Mouse (Mus musculus) forebrain, embryonic 15.5 days (tissue): ENCODE results near the gene Bbx. TPM values are rescaled to one million over a fixed set of nuclear protein-coding genes. Genes with fewer than 3 reads are reported as not detected.

Experiments
- ATAC-seq: fragments of 200-750 bp; cut with Nextera tagmentation; replicated peaks from 2 replicates; pipeline ENCODE4 v1.8.0; 2017; ENCODE audit warnings: mild to moderate bottlenecking, moderate TSS enrichment, moderate library complexity
- H3K27ac ChIP-seq: fragments of 300-500 bp; sonication (generic); replicated peaks from 2 replicates; pipeline ENCODE4 v1.5.1; 2015; ENCODE audit warnings: mild to moderate bottlenecking, inconsistent platforms
- H3K27me3 ChIP-seq: fragments of 300-500 bp; sonication (generic); 2 replicates; pipeline ENCODE4 v1.6.1; 2015; ENCODE audit warnings: inconsistent platforms
- H3K36me3 ChIP-seq: fragments of 300-500 bp; sonication (generic); 2 replicates; pipeline ENCODE4 v1.6.1; 2015; ENCODE audit warnings: mild to moderate bottlenecking, inconsistent platforms
- H3K4me1 ChIP-seq: fragments of 300-500 bp; sonication (generic); 2 replicates; pipeline ENCODE4 v1.6.1; 2015; ENCODE audit warnings: inconsistent platforms
- H3K4me2 ChIP-seq: fragments of 300-500 bp; sonication (generic); replicated peaks from 2 replicates; pipeline ENCODE4 v1.6.1; 2015; ENCODE audit warnings: mild to moderate bottlenecking, inconsistent platforms
- H3K4me3 ChIP-seq: fragments of 300-500 bp; sonication (generic); 2 replicates; pipeline ENCODE4 v1.5.1; 2015; ENCODE audit warnings: mild to moderate bottlenecking, inconsistent platforms
- H3K9ac ChIP-seq: fragments of 300-500 bp; sonication (generic); replicated peaks from 2 replicates; pipeline ENCODE4 v1.6.1; 2015; ENCODE audit warnings: mild to moderate bottlenecking, inconsistent platforms
- H3K9me3 ChIP-seq: fragments of 300-500 bp; sonication (generic); 2 replicates; pipeline ENCODE4 v1.6.1; 2016; ENCODE audit warnings: inconsistent platforms
- WGBS: fragments of 180-500 bp; shearing (Covaris S2); methylation state at CpG from one replicate; pipeline ENCODE4 v1.1.7; 2015; ENCODE audit warnings: mixed read lengths; 5-methylcytosine and 5-hydroxymethylcytosine counted together
- polyA plus RNA-seq: library from polyadenylated mRNA; unstranded; fragments of >200 nt; fragmentation: Nextera tagmentation; extraction: Ambion mirVana; gene quantifications from 2 replicates; pipeline ENCODE4 v1.2.1, GENCODE M21; 2015

Bbx gene
- polyA plus RNA-seq, 1 experiment from 2014 or later, result 33.5 TPM

GRCm38 (mm10) chr16:50172760-50173159, 259.4 kb downstream of the Bbx start:
- H3K36me3 ChIP-seq, result no peaks in the 10 kb centered on the region
- no peaks in the 10 kb centered on the region for H3K9me3 ChIP-seq
- ATAC-seq, result no peak
- H3K4me2 ChIP-seq, result no peak overlapping the region
- H3K4me1 ChIP-seq, result 0 out of 2 replicates have a peak, but pooled peaks cover 4% of the 10 kb centered on the region
- H3K4me3 ChIP-seq, result no peak overlapping the region
- no peak overlapping the region for H3K27ac ChIP-seq
- H3K9ac ChIP-seq, result no peak overlapping the region
- WGBS, result 25% methylated on average over 7 of the region's 7 CpGs
- no peaks in the 10 kb centered on the region for H3K27me3 ChIP-seq

- no peaks in the 10 kb centered on the region for H3K27me3 ChIP-seq
- H3K4me1 ChIP-seq, result 0 out of 2 replicates have a peak, but pooled peaks cover 4% of the 10 kb centered on the region
- H3K36me3 ChIP-seq, result no peaks in the 10 kb centered on the region
- WGBS, result 93% methylated on average over 5 of the region's 5 CpGs
- no peak overlapping the region for H3K4me3 ChIP-seq
- no peak overlapping the region for H3K9ac ChIP-seq
- ATAC-seq, result no peak
- no peak overlapping the region for H3K4me2 ChIP-seq
- H3K27ac ChIP-seq, result no peak overlapping the region
- H3K9me3 ChIP-seq, result no peaks in the 10 kb centered on the region
Observed at GRCm38 (mm10) chr16:50170812-50171211, 261.4 kb downstream of the Bbx start.

- H3K27me3 ChIP-seq, result no peaks in the 10 kb centered on the region
- no peaks in the 10 kb centered on the region for H3K9me3 ChIP-seq
- no peak for ATAC-seq
- no peak overlapping the region for H3K4me2 ChIP-seq
- 0 out of 2 replicates have a peak, but pooled peaks cover 4% of the 10 kb centered on the region for H3K4me1 ChIP-seq
- H3K9ac ChIP-seq, result no peak overlapping the region
- no peaks in the 10 kb centered on the region for H3K36me3 ChIP-seq
- WGBS, result 81% methylated on average over 10 of the region's 10 CpGs
- no peak overlapping the region for H3K27ac ChIP-seq
- H3K4me3 ChIP-seq, result no peak overlapping the region
Observed at GRCm38 (mm10) chr16:50167983-50168299, 264.2 kb downstream of the Bbx start.

- no peaks in the 10 kb centered on the region for H3K27me3 ChIP-seq
- H3K9me3 ChIP-seq, result no peaks in the 10 kb centered on the region
- H3K9ac ChIP-seq, result no peak overlapping the region
- H3K27ac ChIP-seq, result no peak overlapping the region
- no peak overlapping the region for H3K4me2 ChIP-seq
- no peak for ATAC-seq
- no peak overlapping the region for H3K4me3 ChIP-seq
- no peaks in the 10 kb centered on the region for H3K4me1 ChIP-seq
- no peaks in the 10 kb centered on the region for H3K36me3 ChIP-seq
- 81% methylated on average over 16 of the region's 16 CpGs for WGBS
Observed at GRCm38 (mm10) chr16:50167231-50167982, 264.8 kb downstream of the Bbx start.

GRCm38 (mm10) chr16:50160418-50161271, 271.5 kb downstream of the Bbx start:
- H3K36me3 ChIP-seq, result no peaks in the 10 kb centered on the region
- H3K4me2 ChIP-seq, result no peak overlapping the region
- H3K4me1 ChIP-seq, result no peaks in the 10 kb centered on the region
- 0 out of 2 replicates have a peak, but pooled peaks have one; percentile 13 for ATAC-seq
- no peaks in the 10 kb centered on the region for H3K27me3 ChIP-seq
- H3K27ac ChIP-seq, result no peak overlapping the region
- H3K9ac ChIP-seq, result no peak overlapping the region
- 95% methylated on average over 11 of the region's 11 CpGs for WGBS
- no peaks in the 10 kb centered on the region for H3K9me3 ChIP-seq
- no peak overlapping the region for H3K4me3 ChIP-seq

GRCm38 (mm10) chr16:50158546-50158945, 273.6 kb downstream of the Bbx start:
- Histone ChIP-seq H3K9me3 (no peaks in the 10 kb centered on the region), H3K9ac (no peak overlapping the region), H3K27me3 (no peaks in the 10 kb centered on the region), H3K4me1 (no peaks in the 10 kb centered on the region), H3K36me3 (no peaks in the 10 kb centered on the region), H3K4me3 (no peak overlapping the region), H3K4me2 (no peak overlapping the region), H3K27ac (no peak overlapping the region)
- ATAC-seq, result no peak
- 90% methylated on average over 5 of the region's 5 CpGs for WGBS

GRCm38 (mm10) chr16:50149606-50150005, 282.6 kb downstream of the Bbx start:
- WGBS, result 87% methylated on average over 4 of the region's 4 CpGs
- ATAC-seq, result no peak
- no peaks in the 10 kb centered on the region for H3K27me3 ChIP-seq
- no peak overlapping the region for H3K9ac ChIP-seq
- no peaks in the 10 kb centered on the region for H3K9me3 ChIP-seq
- H3K4me1 ChIP-seq, result 0 out of 2 replicates have a peak, but pooled peaks cover 4% of the 10 kb centered on the region
- no peaks in the 10 kb centered on the region for H3K36me3 ChIP-seq
- no peak overlapping the region for H3K4me3 ChIP-seq
- H3K27ac ChIP-seq, result no peak overlapping the region
- H3K4me2 ChIP-seq, result no peak overlapping the region

GRCm38 (mm10) chr16:50147900-50148299, 284.3 kb downstream of the Bbx start:
- Histone ChIP-seq H3K27me3 (no peaks in the 10 kb centered on the region), H3K9ac (no peak overlapping the region), H3K27ac (peak overlapping the region; percentile 45), H3K36me3 (no peaks in the 10 kb centered on the region), H3K9me3 (no peaks in the 10 kb centered on the region), H3K4me3 (no peak overlapping the region), H3K4me1 (0 out of 2 replicates have a peak, but pooled peaks cover 4% of the 10 kb centered on the region), H3K4me2 (no peak overlapping the region)
- peak; percentile 85 for ATAC-seq
- 40% methylated on average over 2 of the region's 2 CpGs for WGBS

Other genes starting within 250 kb of the Bbx start
- gene Ccdc54, start 158.8 kb upstream of the Bbx start, polyA plus RNA-seq, result not detected in 2 replicates